Mouse (Mus musculus) T-helper 17 cell (primary cell): Measurements from ENCODE around the gene Trafd1.
"Not testable (repeated sequence)": the region's sequence is repeated elsewhere in the genome, so short reads cannot be mapped to it uniquely, and the experiment has no call there.

Experiments
- in situ Hi-C, 2 experiments: fragments of 300-600 bp; cut with MboI, MseI; formaldehyde crosslinking; loops; 1 replicate in 1 of 2; 2 replicates in 1 of 2; pipeline ENCODE4 v1.15.1; 2025; ENCODE audit warnings: high pct_unique_total_duplicates in 2 of 2

The Trafd1 gene

GRCm38 (mm10) chr5:121334454-121334853 lies 51.0 kb downstream of the Trafd1 start:
- in situ Hi-C loops: no loop called here

- in situ Hi-C loops: no loop called here
Measured at GRCm38 (mm10) chr5:121333976-121334375, 51.5 kb downstream of the Trafd1 start.

GRCm38 (mm10) chr5:121331731-121332130 lies 53.7 kb downstream of the Trafd1 start:
- in situ Hi-C loops: no loop called here

- in situ Hi-C loops: not testable (repeated sequence)
Measured at GRCm38 (mm10) chr5:121330154-121330816, 55.1 kb downstream of the Trafd1 start.

- in situ Hi-C loops: no loop called here
Measured at GRCm38 (mm10) chr5:121329333-121330058, 55.9 kb downstream of the Trafd1 start.

- in situ Hi-C loops: no loop called here
Measured at GRCm38 (mm10) chr5:121326079-121326805, 59.2 kb downstream of the Trafd1 start.
